Mouse (Mus musculus) liver, adult 2 months (tissue): ENCODE measurements around the gene Fscn2. TPM values are rescaled to one million over a fixed set of nuclear protein-coding genes. Genes with fewer than 3 reads are reported as not detected.

ENCODE experiments used
- DNase-seq: peaks from one replicate; pipeline ENCODE4 v3.0.0-alpha.2; 2011; ENCODE audit warnings: low read depth, low spot score; ENCODE audit errors: extremely low read depth
- H3K27ac ChIP-seq: fragments of 200-500 bp; replicated peaks from 2 replicates; pipeline ENCODE4 v1.5.1; 2012; ENCODE audit warnings: low read depth, mild to moderate bottlenecking, control low read depth, inconsistent platforms, low read length; ENCODE audit not compliant: insufficient read depth
- H3K27me3 ChIP-seq: fragments of 200-500 bp; 2 replicates; pipeline ENCODE4 v1.6.1; 2012; ENCODE audit warnings: mild to moderate bottlenecking, moderate library complexity, low read length, inconsistent platforms; ENCODE audit not compliant: control insufficient read depth, insufficient read depth
- H3K36me3 ChIP-seq: fragments of 200-500 bp; 2 replicates; pipeline ENCODE4 v1.6.1; 2012; ENCODE audit warnings: low read length, inconsistent platforms; ENCODE audit not compliant: control insufficient read depth, insufficient read depth
- H3K4me1 ChIP-seq: fragments of 200-500 bp; 2 replicates; pipeline ENCODE4 v1.6.1; 2011; ENCODE audit warnings: low read length; ENCODE audit not compliant: control insufficient read depth, insufficient read depth
- H3K4me3 ChIP-seq: fragments of 200-500 bp; 2 replicates; pipeline ENCODE4 v1.5.1; 2011; ENCODE audit warnings: low read depth, mild to moderate bottlenecking, control low read depth, low read length, moderate library complexity; ENCODE audit not compliant: insufficient read depth
- H3K79me2 ChIP-seq: fragments of 200-500 bp; 2 replicates; pipeline ENCODE4 v1.6.1; 2012; ENCODE audit warnings: inconsistent platforms, mild to moderate bottlenecking, low read length, moderate library complexity; ENCODE audit not compliant: control insufficient read depth, insufficient read depth
- H3K9ac ChIP-seq: fragments of 200-500 bp; 2 replicates; pipeline ENCODE4 v1.6.1; 2012; ENCODE audit warnings: low read depth, mild to moderate bottlenecking, control low read depth, inconsistent platforms, low read length
- CTCF ChIP-seq: fragments of 200-500 bp; IDR thresholded peaks from 2 replicates; pipeline ENCODE4 v1.5.1; 2011; ENCODE audit warnings: low read depth, low read length, control low read depth
- POLR2A ChIP-seq: fragments of 200-500 bp; IDR thresholded peaks from 2 replicates; pipeline ENCODE4 v1.6.1; 2011; ENCODE audit warnings: low read length, control low read depth; ENCODE audit not compliant: insufficient read depth; ENCODE audit errors: extremely low read depth
- WGBS: fragments of 180-500 bp; shearing (Covaris S2); methylation state at CpG from one replicate; pipeline ENCODE4 v1.1.7; 2018; 5-methylcytosine and 5-hydroxymethylcytosine counted together
- polyA plus RNA-seq: library from polyadenylated mRNA; depleted of rRNA; stranded (reverse); fragments of >200 nt; gene quantifications from 2 replicates; pipeline ENCODE4 v1.2.3, GENCODE M21; 2012; rRNA removed
- total RNA-seq: library from RNA; depleted of rRNA; stranded (reverse); fragments of >200 nt; gene quantifications from 2 replicates; pipeline ENCODE4 v1.2.3, GENCODE M21; 2014; rRNA removed

The Fscn2 gene
- total RNA-seq: not detected in 2 replicates
- polyA plus RNA-seq: not detected in 2 replicates

- no peak for TF ChIP-seq CTCF
- TF ChIP-seq POLR2A: no peak
- Histone ChIP-seq H3K4me1 (no peaks in the 10 kb centered on the region), H3K4me3 (no peak within 1 kb of the TSS), H3K27me3 (no peaks in the 10 kb centered on the region), H3K36me3 (no peaks in the 10 kb centered on the region), H3K27ac (no peak within 1 kb of the TSS), H3K9ac (no peak within 1 kb of the TSS), H3K79me2 (no peaks in the 10 kb centered on the region)
- DNase-seq: no peak
- 92% methylated on average over 10 of the region's 10 CpGs for WGBS
Observed at GRCm38 (mm10) chr11:120361295-120361694, at the start of gene Fscn2. Gene Fscn2, plus strand, starts transcription at chr11:120361534.

- 76% methylated on average over 10 of the region's 10 CpGs for whole genome bisulfite sequencing
- Histone ChIP-seq H3K4me3 (no peak overlapping the region), H3K79me2 (no peaks in the 10 kb centered on the region), H3K27ac (no peak overlapping the region), H3K9ac (no peak overlapping the region), H3K36me3 (no peaks in the 10 kb centered on the region), H3K27me3 (no peaks in the 10 kb centered on the region), H3K4me1 (peaks cover 6% of the 10 kb centered on the region)
- no peak for DNase-seq
- TF ChIP-seq CTCF (no peak), POLR2A (no peak)
Observed at GRCm38 (mm10) chr11:120311561-120311960, 49.8 kb upstream of the Fscn2 start.

- 94% methylated on average over 6 of the region's 6 CpGs for WGBS
- no peak overlapping the region for H3K27ac ChIP-seq
- TF ChIP-seq CTCF: no peak
- no peak for TF ChIP-seq POLR2A
- no peaks in the 10 kb centered on the region for H3K79me2 ChIP-seq
- H3K4me3 ChIP-seq: no peak overlapping the region
- no peaks in the 10 kb centered on the region for H3K36me3 ChIP-seq
- peaks cover 10% of the 10 kb centered on the region for H3K4me1 ChIP-seq
- DNase-seq: no peak
- H3K9ac ChIP-seq: no peak overlapping the region
- H3K27me3 ChIP-seq: no peaks in the 10 kb centered on the region
Observed at GRCm38 (mm10) chr11:120312069-120312468, 49.3 kb upstream of the Fscn2 start.

GRCm38 (mm10) chr11:120313906-120314685 lies 47.2 kb upstream of the Fscn2 start:
- no peaks in the 10 kb centered on the region for H3K79me2 ChIP-seq
- H3K27me3 ChIP-seq: no peaks in the 10 kb centered on the region
- TF ChIP-seq CTCF: no peak
- no peak for TF ChIP-seq POLR2A
- H3K36me3 ChIP-seq: no peaks in the 10 kb centered on the region
- H3K4me1 ChIP-seq: peaks cover 7% of the 10 kb centered on the region; the same call in 1 of the 2 replicates
- no peak overlapping the region for H3K9ac ChIP-seq
- no peak overlapping the region for H3K27ac ChIP-seq
- H3K4me3 ChIP-seq: no peak overlapping the region
- DNase-seq: no peak
- WGBS: 69% methylated on average over 6 of the region's 6 CpGs

- no peak overlapping the region for H3K27ac ChIP-seq
- H3K4me3 ChIP-seq: no peak overlapping the region
- peaks cover 7% of the 10 kb centered on the region; the same call in 1 of the 2 replicates for H3K4me1 ChIP-seq
- H3K27me3 ChIP-seq: no peaks in the 10 kb centered on the region
- no peaks in the 10 kb centered on the region for H3K36me3 ChIP-seq
- H3K79me2 ChIP-seq: no peaks in the 10 kb centered on the region
- DNase-seq: no peak
- TF ChIP-seq CTCF (no peak), POLR2A (no peak)
- 80% methylated on average over 16 of the region's 16 CpGs for WGBS
- H3K9ac ChIP-seq: no peak overlapping the region
Observed at GRCm38 (mm10) chr11:120314721-120315415, 46.5 kb upstream of the Fscn2 start.
